Mouse (Mus musculus): ENCODE results near the gene Tmem242. TPM values are rescaled to one million over a fixed set of nuclear protein-coding genes. Genes with fewer than 3 reads are reported as not detected.
A peak's percentile ranks its signal among the peaks of the same experiment; 100 is the strongest.

The Tmem242 gene
- total RNA-seq, 2 experiments from 2014 or later: 147 to 152 TPM

DNA sequence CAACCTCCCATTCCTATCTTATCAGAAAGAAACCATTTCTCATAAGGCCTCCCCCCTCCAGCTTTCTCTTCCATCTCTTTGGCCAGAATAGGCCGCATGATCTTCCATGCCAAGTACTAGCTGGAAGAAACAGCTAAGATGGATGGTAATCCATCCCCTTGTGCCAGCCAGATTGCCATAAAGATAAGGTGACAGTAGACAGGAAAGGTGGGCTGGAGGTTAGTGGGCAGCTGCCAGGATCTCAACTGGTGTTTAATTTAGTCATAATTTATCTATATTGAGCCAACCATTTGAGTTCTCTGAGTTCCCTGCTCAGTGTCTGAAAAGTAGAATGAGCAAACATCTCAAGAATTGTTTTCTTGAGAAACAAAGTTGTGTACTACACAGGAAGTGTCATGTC, 54.4 kb downstream of the Tmem242 start:
- DNase-seq (ENCODE audit: low spot score): no peak

DNA sequence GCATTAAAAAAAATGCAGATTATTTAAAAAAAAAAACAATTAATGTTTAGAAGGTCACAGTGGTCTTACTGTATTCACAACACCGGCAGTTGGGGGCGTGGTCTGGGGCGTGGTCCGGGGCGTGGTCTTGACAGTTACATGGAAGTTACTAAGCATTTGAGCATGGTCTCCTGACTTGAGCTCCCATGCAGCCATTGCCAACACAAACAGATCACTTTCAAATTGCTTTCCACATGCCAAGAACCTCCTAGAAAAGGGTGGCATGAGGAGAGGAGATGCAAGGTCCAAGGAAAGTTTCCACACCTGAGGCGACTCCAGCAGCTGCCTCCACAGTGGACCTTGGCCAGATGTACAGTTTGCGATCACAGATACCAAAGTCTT, 62.1 kb downstream of the Tmem242 start:
- peak; percentile 11 for DNase-seq (ENCODE audit: low spot score)

- no peak for DNase-seq (ENCODE audit: low spot score)
These were observed 62.7 kb downstream of the Tmem242 start for GRCm38 (mm10) chr17:5377151-5377929.

GRCm38 (mm10) chr17:5372951-5373350, 67.1 kb downstream of the Tmem242 start:
- DNase-seq (ENCODE audit: low spot score): no peak

GRCm38 (mm10) chr17:5371521-5371920, 68.5 kb downstream of the Tmem242 start:
- DNase-seq (ENCODE audit: low spot score): no peak

DNA sequence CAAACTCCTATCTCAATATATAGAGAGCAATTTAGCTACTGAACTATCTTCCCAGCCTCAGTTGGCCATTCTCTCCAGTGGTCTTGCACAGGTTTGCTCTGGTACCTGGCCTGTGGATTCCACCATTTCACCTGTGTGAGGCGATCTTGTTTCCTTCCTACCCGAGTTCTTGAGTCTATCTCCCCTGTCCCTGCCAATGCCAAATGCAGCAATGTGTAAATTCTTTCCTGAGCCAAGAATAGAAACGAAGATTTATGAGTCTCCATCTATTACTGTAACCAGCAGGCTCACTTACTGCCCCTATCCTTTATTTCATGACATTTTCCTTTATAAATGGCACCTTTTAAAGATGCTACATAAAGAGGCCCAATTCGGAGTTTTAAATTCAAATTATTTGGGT, 69.0 kb downstream of the Tmem242 start:
- no peak for DNase-seq (ENCODE audit: low spot score)

DNA sequence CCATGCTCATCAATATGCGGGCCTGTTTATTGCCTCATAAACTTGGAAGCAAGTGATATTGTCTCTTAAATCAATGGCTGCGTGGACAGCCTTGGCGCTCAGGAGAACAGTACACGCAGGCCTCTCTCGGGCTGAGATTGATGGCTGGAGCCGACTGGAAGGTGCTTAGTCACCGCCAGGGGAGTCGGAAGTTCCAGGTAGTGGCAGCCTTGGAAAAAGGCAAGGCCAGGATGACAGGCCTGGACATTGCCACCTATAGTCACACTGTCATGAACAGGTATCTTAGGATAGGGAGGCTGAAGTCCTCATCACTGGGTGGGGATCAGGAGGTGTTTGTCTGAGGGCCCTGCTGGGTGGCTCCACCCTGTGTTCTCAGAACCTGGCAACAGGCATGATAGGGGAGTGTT, 74.1 kb downstream of the Tmem242 start:
- no peak for DNase-seq (ENCODE audit: low spot score)

Small RNAs within 50 kb of the gene (microRNA-seq; reads per million reads assigned to microRNA genes)
- not detected for gene Gm22475

Other genes starting within 250 kb of the Tmem242 start
- under 1 TPM; 0.37 to 0.45 TPM for gene Ldhal6b, start 21.5 kb downstream of the Tmem242 start, total RNA-seq (2021)
- gene Zdhhc14, start 52.3 kb upstream of the Tmem242 start, total RNA-seq (2021): 1 to 10 TPM; 3.9 to 5.0 TPM